Comparison of ENCODE assay signal across 7 mouse cellular contexts in genomic region chr13:23446498-23446952, GRCm38 (mm10). TPM values are rescaled to one million over a fixed set of nuclear protein-coding genes. Genes with fewer than 3 reads are reported as not detected.
DNase-seq lines count a peak whose midpoint lies in the region; ATAC-seq lines count a peak whose summit lies in the region.

No protein-coding gene starts in this region.

- peak overlapping the region; percentile 72 for H3K4me2 ChIP-seq in intestine, embryonic 16.5 days (ENCODE audit: low read depth, low read length)

- intact Hi-C loops in left cerebral cortex, postnatal 36 days (cut with DNase I): no loop called here

- no peaks in the 10 kb centered on the region for H3K9me3 ChIP-seq in embryonic facial prominence, embryonic 10.5 days
- no peaks in the 10 kb centered on the region for H3K9me3 ChIP-seq in intestine, embryonic 16.5 days (ENCODE audit: control insufficient read depth, low read length)

- peak overlapping the region; percentile 75 for H3K4me3 ChIP-seq in embryonic facial prominence, embryonic 10.5 days
- H3K4me3 ChIP-seq in intestine, embryonic 16.5 days (ENCODE audit: low read length): peak overlapping the region; percentile 70

- peak overlapping the region; percentile 96 for H3K27ac ChIP-seq in embryonic facial prominence, embryonic 10.5 days (replicated peaks)
- H3K27ac ChIP-seq in intestine, embryonic 16.5 days (ENCODE audit: low read length): peak overlapping the region; percentile 43

- no peaks in the 10 kb centered on the region for H3K36me3 ChIP-seq in embryonic facial prominence, embryonic 10.5 days (replicated peaks)
- H3K36me3 ChIP-seq in intestine, embryonic 16.5 days (ENCODE audit: control insufficient read depth, insufficient read depth, low read length): no peaks in the 10 kb centered on the region

- peak overlapping the region; percentile 57 for H3K9ac ChIP-seq in intestine, embryonic 16.5 days (ENCODE audit: low read depth, low read length)

- H3K4me1 ChIP-seq in embryonic facial prominence, embryonic 10.5 days: peaks cover 15% of the 10 kb centered on the region
- peaks cover 8% of the 10 kb centered on the region for H3K4me1 ChIP-seq in intestine, embryonic 16.5 days (ENCODE audit: control insufficient read depth, insufficient read depth, low read length)

- peak; percentile 57 for ATAC-seq in intestine, embryonic 16.5 days

- under 1% methylated on average over 16 of the region's 16 CpGs for WGBS in embryonic facial prominence, embryonic 10.5 days
- under 1% methylated on average over 16 of the region's 16 CpGs for WGBS in intestine, embryonic 16.5 days

- H3K27me3 ChIP-seq in embryonic facial prominence, embryonic 10.5 days (replicated peaks; ENCODE audit: low read depth, poor library complexity, severe bottlenecking): no peaks in the 10 kb centered on the region
- H3K27me3 ChIP-seq in intestine, embryonic 16.5 days (replicated peaks; ENCODE audit: control insufficient read depth, insufficient read depth, low read length): no peaks in the 10 kb centered on the region

- peak; percentile 73 for DNase-seq in adrenal gland, adult 8-10 months
- DNase-seq in embryonic facial prominence, embryonic 10.5 days (ENCODE audit: low spot score): peak; percentile 84
- peak; percentile 49 to 71 for DNase-seq in gastrocnemius, postnatal 4 days (ENCODE audit: low spot score in 2 of 2)
- peak; percentile 88 for DNase-seq in left cerebral cortex, postnatal 36 days (ENCODE audit: low spot score in 2 of 2)
- DNase-seq in mesoderm, embryonic 11.5 days (ENCODE audit: low read depth, low spot score): peak; percentile 84
- DNase-seq in right cerebral cortex, postnatal 4 days: peak; percentile 83

RNA-seq across cellular contexts. Expression of gene Btn1a1, which starts 19.2 kb away (rescaled TPM):
- not detected for total RNA-seq in adrenal gland, adult 8-10 months (2022)
- polyA plus RNA-seq in embryonic facial prominence, embryonic 10.5 days (2016; fragmentation: Nextera tagmentation; extraction: Ambion mirVana): 0.12 and 0.16 TPM in 2 replicates
- total RNA-seq in gastrocnemius, postnatal 4 days (2021): not detected
- polyA plus RNA-seq in intestine, embryonic 16.5 days (2015; fragmentation: Nextera tagmentation; extraction: Ambion mirVana): 0.07 and 0.11 TPM in 2 replicates
- not detected for total RNA-seq in left cerebral cortex, postnatal 36 days (2021)

RNA-seq across cellular contexts. Expression of gene Abt1, which starts 22.9 kb away (rescaled TPM):
- total RNA-seq in adrenal gland, adult 8-10 months (2022): 1 to 10 TPM; 6.5 to 7.8 (median 7.1) TPM
- 15.0 and 15.6 TPM in 2 replicates for polyA plus RNA-seq in embryonic facial prominence, embryonic 10.5 days (2016; fragmentation: Nextera tagmentation; extraction: Ambion mirVana)
- total RNA-seq in gastrocnemius, postnatal 4 days (2021): 1 to 10 TPM; 6.2 to 6.6 TPM
- polyA plus RNA-seq in intestine, embryonic 16.5 days (2015; fragmentation: Nextera tagmentation; extraction: Ambion mirVana): 10.2 and 11.2 TPM in 2 replicates
- 1 to 10 TPM; 8.4 to 8.5 TPM for total RNA-seq in left cerebral cortex, postnatal 36 days (2021)

RNA-seq across cellular contexts. Expression of gene Btn2a2, which starts 42.1 kb away (rescaled TPM):
- total RNA-seq in adrenal gland, adult 8-10 months (2022): not detected
- 0.99 and 1.2 TPM in 2 replicates for polyA plus RNA-seq in embryonic facial prominence, embryonic 10.5 days (2016; fragmentation: Nextera tagmentation; extraction: Ambion mirVana)
- under 1 TPM in 1 of 2 experiments, not detected in 1; 0.23 TPM for total RNA-seq in gastrocnemius, postnatal 4 days (2021)
- 0.12 TPM in 2 replicates for polyA plus RNA-seq in intestine, embryonic 16.5 days (2015; fragmentation: Nextera tagmentation; extraction: Ambion mirVana)
- total RNA-seq in left cerebral cortex, postnatal 36 days (2021): 1 to 10 TPM in 1 of 2 experiments, under 1 TPM in 1; 0.93 to 1.5 TPM

Comparison
In these comparisons a context has a peak if more than half of its experiments do, and no peak if none do; other contexts are left out.
1. Peak in every context shown above with its lines: DNase-seq, ATAC-seq, H3K4me3 ChIP-seq and H3K27ac ChIP-seq.